Mouse (Mus musculus) thymus, postnatal 14 days (tissue): ENCODE measurements around the gene Gss.
A peak's percentile ranks its signal among the peaks of the same experiment; 100 is the strongest.
"Not testable (repeated sequence)": the region's sequence is repeated elsewhere in the genome, so short reads cannot be mapped to it uniquely, and the experiment has no call there.

Experiments used
- DNase-seq: peaks from one replicate; pipeline ENCODE4 v3.0.0; 2021

Gss gene

GRCm38 (mm10) chr2:155616971-155617370 lies 24.4 kb upstream of the Gss start:
- no peak for DNase-seq

- no peak for DNase-seq
Observed at GRCm38 (mm10) chr2:155613953-155614352, 21.3 kb upstream of the Gss start.

GRCm38 (mm10) chr2:155613326-155613755 lies 20.7 kb upstream of the Gss start:
- peak; percentile 75 for DNase-seq

GRCm38 (mm10) chr2:155611834-155612550 lies 19.4 kb upstream of the Gss start:
- DNase-seq: no peak

GRCm38 (mm10) chr2:155610978-155611377 lies 18.4 kb upstream of the Gss start, which contains the start of gene Myh7b:
TSS of gene Myh7b (plus strand) at chr2:155611212.
- DNase-seq: no peak

GRCm38 (mm10) chr2:155606360-155606759 lies 13.8 kb upstream of the Gss start:
- no peak for DNase-seq

GRCm38 (mm10) chr2:155605236-155605589 lies 12.6 kb upstream of the Gss start:
- DNase-seq: not testable (repeated sequence)

- no peak for DNase-seq
Observed at GRCm38 (mm10) chr2:155604560-155605235, 12.1 kb upstream of the Gss start.

GRCm38 (mm10) chr2:155603707-155604106 lies 11.1 kb upstream of the Gss start:
- no peak for DNase-seq

- DNase-seq: no peak
Observed at GRCm38 (mm10) chr2:155595516-155595915, 2.9 kb upstream of the Gss start.

GRCm38 (mm10) chr2:155592854-155593283 lies 259 bp upstream of the Gss start:
- DNase-seq: no peak

GRCm38 (mm10) chr2:155591676-155592075 lies 934 bp downstream of the Gss start:
- no peak for DNase-seq

- no peak for DNase-seq
Observed at GRCm38 (mm10) chr2:155590876-155591275, 1.7 kb downstream of the Gss start.

GRCm38 (mm10) chr2:155589521-155589920 lies 3.1 kb downstream of the Gss start:
- DNase-seq: no peak

GRCm38 (mm10) chr2:155588136-155588535 lies 4.5 kb downstream of the Gss start:
- DNase-seq: no peak

GRCm38 (mm10) chr2:155585486-155585885 lies 7.1 kb downstream of the Gss start:
- DNase-seq: no peak

- no peak for DNase-seq
Observed at GRCm38 (mm10) chr2:155585082-155585481, 7.5 kb downstream of the Gss start.

- peak; percentile 53 for DNase-seq
Observed at GRCm38 (mm10) chr2:155583927-155584530, 8.6 kb downstream of the Gss start.

GRCm38 (mm10) chr2:155582996-155583395 lies 9.6 kb downstream of the Gss start:
- DNase-seq: no peak

GRCm38 (mm10) chr2:155582384-155582995 lies 10.1 kb downstream of the Gss start:
- no peak for DNase-seq

GRCm38 (mm10) chr2:155580331-155580730 lies 12.3 kb downstream of the Gss start:
- DNase-seq: no peak

GRCm38 (mm10) chr2:155576656-155577055 lies 16.0 kb downstream of the Gss start:
- DNase-seq: no peak

GRCm38 (mm10) chr2:155574700-155575099 lies 17.9 kb downstream of the Gss start:
- no peak for DNase-seq

- no peak for DNase-seq
Observed at GRCm38 (mm10) chr2:155573996-155574395, 18.6 kb downstream of the Gss start.
